Mouse (Mus musculus) heart, postnatal 25 days (tissue): ENCODE data around the gene Vav2. TPM values are rescaled to one million over a fixed set of nuclear protein-coding genes. Genes with fewer than 3 reads are reported as not detected.

Source experiments
- DNase-seq: peaks from one replicate; pipeline ENCODE4 v3.0.0; 2022; ENCODE audit warnings: low spot score
- intact Hi-C: fragments of 180-260 bp; cut with DNase I; formaldehyde crosslinking; loops from one replicate; pipeline ENCODE4 v1.15.1; 2025
- total RNA-seq, 2 experiments: library from RNA; stranded (reverse); gene quantifications; 2 replicates each; pipeline ENCODE4 v1.2.3; 2021

Gene Vav2
- total RNA-seq, 2 experiments from 2014 or later = 12.7 to 13.6 TPM

DNA sequence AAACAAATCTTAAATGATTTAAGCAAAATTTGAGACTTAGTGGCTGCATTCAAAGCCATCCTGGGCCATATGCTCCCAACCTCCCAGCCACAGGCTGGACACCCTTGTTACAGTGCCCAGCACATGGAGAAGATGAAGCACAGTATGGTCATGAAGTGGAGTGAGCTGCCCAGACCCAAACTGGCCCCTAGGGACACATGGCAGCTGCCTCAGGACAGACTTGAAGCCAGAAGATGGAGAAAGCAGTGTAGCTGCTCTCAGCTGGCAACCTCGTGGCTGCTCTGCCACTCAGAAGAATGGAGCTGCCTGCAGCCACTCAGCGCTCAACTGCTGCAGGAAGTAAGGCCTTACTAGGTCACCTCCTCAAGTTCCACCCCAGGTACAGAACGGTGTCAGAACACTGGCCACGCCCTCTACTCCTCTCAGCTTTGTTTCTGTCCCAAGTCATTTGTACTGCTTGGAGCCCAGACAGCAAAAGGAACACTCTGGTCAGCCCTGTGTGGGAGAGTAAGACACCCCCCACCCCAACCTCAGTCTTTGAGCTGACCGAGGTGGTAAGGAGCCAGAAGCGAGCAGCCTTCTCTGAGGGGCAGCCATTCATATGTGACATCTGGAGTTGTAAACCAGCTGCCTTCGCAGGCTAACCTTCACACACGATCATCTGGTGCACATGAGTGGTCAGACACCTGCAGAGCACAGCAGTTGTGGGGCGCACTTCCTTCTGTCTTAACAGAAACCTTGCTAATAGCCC is 130.0 kb downstream of the Vav2 start:
- intact Hi-C loops = no loop called here
- no peak for DNase-seq

GRCm38 (mm10) chr2:27294777-27295176 is 132.1 kb downstream of the Vav2 start:
- intact Hi-C loops = no loop called here

DNA sequence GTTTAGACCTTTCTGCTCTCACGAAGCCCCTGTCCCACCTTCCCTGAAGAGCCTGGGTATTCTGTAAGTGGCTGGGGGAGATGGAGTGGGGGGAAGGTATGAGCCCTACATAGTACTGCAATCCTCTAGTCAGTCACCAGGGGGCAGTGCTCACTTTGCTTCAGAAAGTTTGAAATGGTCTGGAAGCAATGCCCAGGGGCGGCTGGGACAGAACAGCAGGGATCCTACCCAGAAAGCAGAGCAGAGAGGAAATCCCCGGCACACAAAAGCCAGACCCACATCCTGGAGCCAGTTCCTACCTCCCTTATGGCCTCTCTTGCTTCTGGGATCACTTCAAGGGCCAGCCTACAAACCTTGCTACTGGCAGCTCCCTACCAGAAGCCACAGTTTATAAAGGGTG is 137.8 kb downstream of the Vav2 start:
- intact Hi-C loops = loop anchor here (1.0 to 10.0 kb wide), 3 partner anchors 139 to 476 kb away; partner anchors contain the start of gene Wdr5
- DNase-seq = peak; percentile 64

More at GRCm38 (mm10) chr2:27294777-27295176, 132.1 kb downstream of the Vav2 start:
- DNase-seq = no peak

GRCm38 (mm10) chr2:27286971-27287710 is 139.7 kb downstream of the Vav2 start:
- intact Hi-C loops = loop anchor here (10.0 kb wide), 2 partner anchors 228 to 478 kb away; partner anchors contain the start of gene Wdr5
- no peak for DNase-seq

DNA sequence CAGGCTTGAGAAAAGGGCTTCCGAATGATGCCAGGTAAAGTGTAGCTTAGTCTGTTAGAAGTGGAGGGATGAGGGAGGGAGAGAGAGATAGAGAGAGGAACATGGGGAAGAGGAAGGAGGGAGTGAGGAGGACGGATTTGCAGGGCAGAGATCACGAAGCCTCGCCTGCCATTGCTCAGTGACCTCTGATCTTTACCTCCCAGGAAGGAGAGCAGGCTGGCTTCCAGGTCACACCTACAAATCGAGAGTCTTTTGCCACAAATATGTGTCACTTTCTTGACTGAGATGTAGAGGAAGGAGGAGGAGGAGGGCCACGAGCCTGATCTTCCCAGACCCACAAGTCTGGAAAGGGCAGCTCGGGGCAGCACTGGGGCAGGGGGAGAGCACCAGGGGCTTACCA is 142.4 kb downstream of the Vav2 start:
- intact Hi-C loops = loop anchor here (10.0 kb wide), 2 partner anchors 230 to 480 kb away; partner anchors contain the start of gene Wdr5

DNA sequence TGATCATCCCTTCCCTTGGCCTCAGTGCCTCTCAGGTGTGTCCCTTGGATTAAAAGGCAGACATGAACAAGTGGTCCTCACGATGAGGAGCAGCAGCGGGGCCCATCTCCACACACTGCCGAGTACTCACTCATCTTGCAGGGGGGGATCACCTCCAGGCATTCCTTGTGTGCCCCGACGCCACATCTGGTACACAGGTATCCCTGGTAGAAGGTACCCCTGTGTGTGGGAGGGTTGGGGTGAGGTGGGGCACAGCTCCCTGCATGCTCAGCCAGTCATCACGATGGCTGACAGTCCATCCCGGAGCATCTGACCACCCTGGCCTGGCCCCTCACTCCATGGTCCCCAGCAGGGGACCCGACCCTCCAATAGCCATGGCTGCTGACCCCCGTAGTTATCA is 145.1 kb downstream of the Vav2 start:
- DNase-seq = no peak
- intact Hi-C loops = loop anchor here (2.0 to 10.0 kb wide), 3 partner anchors 147 to 483 kb away; partner anchors contain the start of gene Wdr5

More for the DNA sequence above, 142.4 kb downstream of the Vav2 start:
- DNase-seq = no peak

DNA sequence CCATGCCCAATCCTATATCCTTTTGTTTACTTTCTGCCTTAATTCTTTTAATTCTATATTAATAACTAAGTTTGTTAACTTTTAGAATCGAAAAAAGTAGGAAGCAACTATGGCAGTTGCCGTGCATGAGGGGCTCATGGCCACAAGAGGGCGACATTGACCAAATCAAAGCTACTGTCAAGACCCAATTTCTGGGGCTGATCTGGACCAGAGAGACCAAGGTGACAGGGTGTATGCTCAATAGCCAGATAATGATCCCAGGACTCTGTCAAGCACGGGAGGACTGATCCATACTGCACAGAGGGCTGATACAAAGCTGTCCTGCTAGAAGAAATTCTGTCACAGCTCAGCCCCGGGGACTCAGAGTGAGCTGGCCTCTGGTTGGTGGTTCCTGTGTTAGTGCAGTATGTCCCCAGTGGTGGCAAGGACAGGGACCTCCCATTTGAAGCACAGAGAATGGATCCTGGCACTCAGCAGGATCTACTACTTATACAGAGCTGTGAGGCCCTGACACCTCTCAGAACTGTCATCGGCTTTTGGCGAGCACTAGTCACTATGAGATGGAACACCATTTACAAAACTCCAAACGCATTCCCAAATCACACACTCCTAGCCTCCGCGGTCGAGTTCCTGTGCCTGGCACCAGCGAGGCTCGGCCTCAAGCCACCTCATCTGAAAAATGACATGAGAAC is 145.8 kb downstream of the Vav2 start:
- intact Hi-C loops = loop anchor here (2.0 to 10.0 kb wide), 3 partner anchors 148 to 484 kb away; partner anchors contain the start of gene Wdr5
- DNase-seq = peak; percentile 17

GRCm38 (mm10) chr2:27278859-27279258 is 148.0 kb downstream of the Vav2 start:
- intact Hi-C loops = no loop called here
- DNase-seq = no peak

- intact Hi-C loops = no loop called here
- DNase-seq = no peak
Observed at GRCm38 (mm10) chr2:27268325-27268724, 158.5 kb downstream of the Vav2 start.

- DNase-seq = no peak
- intact Hi-C loops = no loop called here
Observed at GRCm38 (mm10) chr2:27265819-27266218, 161.0 kb downstream of the Vav2 start.

DNA sequence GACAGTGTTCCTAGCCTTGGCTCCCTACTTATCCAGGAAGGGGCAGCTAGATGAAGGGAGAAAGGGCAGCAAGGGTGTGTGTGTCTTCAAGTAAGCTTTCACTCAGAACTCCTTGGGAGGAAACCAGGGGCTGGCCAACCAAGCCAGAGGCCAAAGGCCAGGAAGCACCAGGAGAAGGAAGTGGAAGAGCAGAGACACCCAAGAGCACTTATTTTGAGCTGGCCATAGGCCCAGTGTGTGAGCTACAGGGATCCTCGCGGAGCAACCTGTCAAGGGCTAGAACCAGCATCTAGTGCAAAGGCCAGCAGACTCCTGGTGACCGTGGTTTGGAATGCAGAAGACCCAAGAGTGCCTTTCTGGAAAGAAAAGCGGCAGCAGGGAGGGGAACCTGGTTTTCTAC is 163.8 kb downstream of the Vav2 start:
- no peak for DNase-seq
- intact Hi-C loops = no loop called here

DNA sequence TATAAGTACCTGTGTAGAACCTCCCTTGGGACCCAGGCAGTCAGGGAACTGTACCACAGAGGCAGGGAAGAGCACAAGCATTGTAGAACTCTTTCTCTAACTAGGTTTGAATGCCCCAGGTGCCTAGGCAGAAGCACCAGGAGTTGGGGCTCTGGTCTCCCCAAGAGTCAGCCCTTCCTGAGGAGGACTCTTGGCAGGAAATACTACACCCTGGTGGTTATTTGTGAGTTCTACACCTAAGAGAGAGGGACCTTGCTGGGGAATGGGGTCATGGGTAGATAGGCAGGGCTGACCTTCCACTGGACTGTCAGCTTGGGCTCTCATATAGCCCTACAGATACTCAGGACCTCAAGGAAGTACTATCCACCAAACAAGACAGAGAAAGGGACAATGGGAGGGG is 175.4 kb downstream of the Vav2 start:
- intact Hi-C loops = no loop called here
- DNase-seq = no peak

DNA sequence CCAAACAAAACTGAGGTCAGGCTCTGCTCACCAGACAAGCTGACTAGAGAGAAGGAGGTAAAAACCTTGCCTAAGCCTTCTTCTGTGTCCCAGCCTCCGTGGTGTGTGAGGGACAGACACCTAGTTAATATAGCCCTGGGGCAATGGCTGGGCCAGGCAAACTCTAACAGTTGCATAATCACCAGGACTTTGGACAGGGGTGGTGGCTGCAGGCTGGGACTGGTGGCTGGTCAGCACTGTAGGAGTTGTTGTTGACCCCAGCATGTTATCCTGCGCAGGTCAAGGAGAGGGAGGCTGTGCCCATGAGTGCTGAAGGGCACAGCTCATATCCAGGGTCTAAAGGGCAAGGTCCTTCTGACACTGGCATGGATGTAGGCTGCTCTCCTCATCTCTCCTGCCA is 178.6 kb downstream of the Vav2 start, which contains the start of gene Sardh:
Gene Sardh (minus strand): TSS at position 127 of the 400 bp plus-strand sequence.
- no peak for DNase-seq
- intact Hi-C loops = no loop called here

GRCm38 (mm10) chr2:27247487-27247863 is 179.4 kb downstream of the Vav2 start:
- intact Hi-C loops = no loop called here
- no peak for DNase-seq

DNA sequence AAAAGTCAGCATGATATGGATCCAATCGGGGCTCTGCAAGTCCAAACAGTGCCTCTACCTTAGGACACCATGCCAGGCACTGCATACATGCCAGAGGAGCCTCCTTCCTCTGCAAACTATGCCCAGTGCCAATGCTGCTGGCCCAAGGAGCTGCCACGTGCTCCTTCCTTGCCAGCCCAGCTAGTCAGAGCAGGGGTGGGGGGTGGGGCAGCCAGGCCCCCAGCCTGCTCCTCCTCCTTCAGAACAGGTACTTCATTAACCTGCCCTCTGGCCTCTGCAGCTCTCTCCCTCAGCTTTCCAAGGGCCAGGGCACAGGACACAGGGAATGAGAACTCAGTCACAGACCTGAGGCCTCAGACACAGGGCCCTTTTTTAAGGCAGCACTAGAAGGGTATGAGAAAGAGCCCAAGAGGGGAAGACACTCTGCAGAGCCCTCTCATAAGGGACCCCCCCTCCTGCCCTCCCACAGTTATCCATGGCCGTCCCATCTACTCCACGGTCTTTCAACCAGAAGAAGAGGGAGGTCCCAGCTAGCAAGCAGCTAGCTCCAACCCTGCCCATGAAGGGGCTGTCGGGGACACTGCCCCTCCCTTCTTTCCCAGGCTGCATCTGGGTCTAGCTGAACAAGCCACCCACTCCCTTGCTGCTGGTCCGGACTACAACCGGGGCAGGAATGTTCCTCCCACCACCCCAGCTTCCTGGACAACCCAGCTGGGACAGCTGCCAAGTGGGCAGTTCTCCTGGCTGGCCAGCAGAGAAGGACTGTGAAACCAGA is 179.9 kb downstream of the Vav2 start:
- intact Hi-C loops = no loop called here
- peak; percentile 90 for DNase-seq

DNA sequence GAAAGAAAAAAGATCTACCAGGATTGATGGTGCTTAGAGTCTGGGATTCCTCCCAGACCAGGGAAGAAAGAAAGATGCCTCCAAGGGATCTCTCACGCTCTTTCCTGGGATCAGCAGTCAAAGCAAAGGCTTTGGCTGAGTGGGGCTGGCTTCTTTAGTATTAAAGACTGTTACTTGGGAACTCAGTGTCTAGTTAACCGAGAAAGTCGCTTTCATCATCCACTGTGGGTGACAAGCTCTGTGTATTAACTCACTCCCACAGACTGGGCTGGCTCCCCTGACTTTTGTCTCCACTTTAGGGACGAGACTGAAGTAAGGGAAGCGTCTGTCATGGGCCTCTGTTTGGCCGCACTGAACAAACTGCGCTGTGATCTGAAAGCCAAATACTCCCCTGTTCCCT is 180.9 kb downstream of the Vav2 start:
- intact Hi-C loops = no loop called here
- no peak for DNase-seq

DNA sequence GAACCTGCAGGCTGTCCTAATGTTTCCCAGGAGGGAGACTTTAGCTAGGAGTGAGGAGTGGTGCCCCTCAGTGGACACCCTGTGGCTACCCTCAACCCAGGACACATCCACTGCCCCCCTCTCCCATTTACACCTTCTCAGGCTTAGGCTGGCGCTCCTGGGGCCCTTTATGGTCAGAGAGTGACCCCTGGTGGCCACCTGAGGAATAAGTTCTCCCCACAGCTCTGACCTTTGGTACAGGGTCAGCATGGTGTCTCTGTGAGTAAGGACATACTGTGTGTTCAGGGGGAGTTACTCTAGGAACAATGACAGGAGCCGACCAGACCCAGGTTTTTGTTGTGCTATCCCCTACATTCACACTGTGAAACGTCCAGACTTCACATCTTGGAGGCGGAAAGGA is 189.5 kb downstream of the Vav2 start:
- intact Hi-C loops = loop anchor here (1.0 to 10.0 kb wide), 5 partner anchors 163 to 590 kb away; partner anchors contain the start of genes Adamtsl2, Mymk, Stkld1 and Surf4
- no peak for DNase-seq

DNA sequence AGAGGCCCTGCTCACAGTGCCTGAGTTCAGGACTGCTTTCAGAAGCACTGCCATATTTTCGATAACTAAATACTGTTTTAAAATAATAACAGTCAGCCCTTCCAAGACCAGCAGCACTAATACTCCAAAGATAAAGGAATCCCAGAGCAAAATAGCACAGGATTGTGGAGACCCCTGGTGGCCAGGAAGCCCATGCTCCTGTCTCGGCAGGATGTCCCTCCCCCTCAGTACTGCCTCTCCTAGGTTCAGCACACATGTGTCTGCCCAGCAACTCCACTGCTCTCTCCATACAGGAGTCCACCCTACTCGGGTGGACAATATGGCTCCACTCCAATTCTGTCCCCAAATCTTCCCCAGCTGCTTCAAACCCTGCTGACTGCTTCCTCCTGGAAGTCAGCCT is 191.1 kb downstream of the Vav2 start:
- no peak for DNase-seq
- intact Hi-C loops = loop anchor here (1.0 to 10.0 kb wide), 5 partner anchors 109 to 588 kb away; partner anchors contain the start of genes Adamtsl2, Mymk, Stkld1 and Surf4

GRCm38 (mm10) chr2:27232376-27232775 is 194.5 kb downstream of the Vav2 start:
- peak; percentile 59 for DNase-seq
- intact Hi-C loops = loop anchor here (10.0 kb wide), 1 partner anchor 158 kb away; the partner anchor contains the start of genes Adamtsl2 and Mymk
